Mouse (Mus musculus) liver, adult 2 months (tissue): Measurements from ENCODE around the gene Smcr8. TPM values are rescaled to one million over a fixed set of nuclear protein-coding genes. Genes with fewer than 3 reads are reported as not detected.
"Not testable (repeated sequence)": the region's sequence is repeated elsewhere in the genome, so short reads cannot be mapped to it uniquely, and the experiment has no call there.

Source experiments
- DNase-seq: peaks from one replicate; pipeline ENCODE4 v3.0.0-alpha.2; 2011; ENCODE audit warnings: low read depth, low spot score; ENCODE audit errors: extremely low read depth
- H3K27ac ChIP-seq: fragments of 200-500 bp; replicated peaks from 2 replicates; pipeline ENCODE4 v1.5.1; 2012; ENCODE audit warnings: low read depth, mild to moderate bottlenecking, control low read depth, inconsistent platforms, low read length; ENCODE audit not compliant: insufficient read depth
- H3K27me3 ChIP-seq: fragments of 200-500 bp; 2 replicates; pipeline ENCODE4 v1.6.1; 2012; ENCODE audit warnings: mild to moderate bottlenecking, moderate library complexity, low read length, inconsistent platforms; ENCODE audit not compliant: control insufficient read depth, insufficient read depth
- H3K36me3 ChIP-seq: fragments of 200-500 bp; 2 replicates; pipeline ENCODE4 v1.6.1; 2012; ENCODE audit warnings: low read length, inconsistent platforms; ENCODE audit not compliant: control insufficient read depth, insufficient read depth
- H3K4me1 ChIP-seq: fragments of 200-500 bp; 2 replicates; pipeline ENCODE4 v1.6.1; 2011; ENCODE audit warnings: low read length; ENCODE audit not compliant: control insufficient read depth, insufficient read depth
- H3K4me3 ChIP-seq: fragments of 200-500 bp; 2 replicates; pipeline ENCODE4 v1.5.1; 2011; ENCODE audit warnings: low read depth, mild to moderate bottlenecking, control low read depth, low read length, moderate library complexity; ENCODE audit not compliant: insufficient read depth
- H3K79me2 ChIP-seq: fragments of 200-500 bp; 2 replicates; pipeline ENCODE4 v1.6.1; 2012; ENCODE audit warnings: inconsistent platforms, mild to moderate bottlenecking, low read length, moderate library complexity; ENCODE audit not compliant: control insufficient read depth, insufficient read depth
- H3K9ac ChIP-seq: fragments of 200-500 bp; 2 replicates; pipeline ENCODE4 v1.6.1; 2012; ENCODE audit warnings: low read depth, mild to moderate bottlenecking, control low read depth, inconsistent platforms, low read length
- CTCF ChIP-seq: fragments of 200-500 bp; IDR thresholded peaks from 2 replicates; pipeline ENCODE4 v1.5.1; 2011; ENCODE audit warnings: low read depth, low read length, control low read depth
- POLR2A ChIP-seq: fragments of 200-500 bp; IDR thresholded peaks from 2 replicates; pipeline ENCODE4 v1.6.1; 2011; ENCODE audit warnings: low read length, control low read depth; ENCODE audit not compliant: insufficient read depth; ENCODE audit errors: extremely low read depth
- WGBS: fragments of 180-500 bp; shearing (Covaris S2); methylation state at CpG from one replicate; pipeline ENCODE4 v1.1.7; 2018; 5-methylcytosine and 5-hydroxymethylcytosine counted together
- polyA plus RNA-seq: library from polyadenylated mRNA; depleted of rRNA; stranded (reverse); fragments of >200 nt; gene quantifications from 2 replicates; pipeline ENCODE4 v1.2.3, GENCODE M21; 2012
- total RNA-seq: library from RNA; depleted of rRNA; stranded (reverse); fragments of >200 nt; gene quantifications from 2 replicates; pipeline ENCODE4 v1.2.3, GENCODE M21; 2014

Gene Smcr8
- total and polyA plus RNA-seq, 2 experiments = 7.7 to 9.3 TPM

GRCm38 (mm10) chr11:60808286-60809070, 31.2 kb downstream of the Smcr8 start:
- Histone ChIP-seq H3K79me2 (peaks cover 37% of the 10 kb centered on the region; the same call in 1 of the 2 replicates), H3K9ac (peak overlapping the region; percentile 82), H3K4me1 (peaks cover 25% of the 10 kb centered on the region), H3K27ac (peak overlapping the region; percentile 94), H3K36me3 (peaks cover 25% of the 10 kb centered on the region), H3K4me3 (peak overlapping the region; percentile 50), H3K27me3 (no peaks in the 10 kb centered on the region)
- no peak for TF ChIP-seq CTCF
- TF ChIP-seq POLR2A = 0 out of 2 replicates have a peak, but pooled peaks have one; percentile 15
- DNase-seq = peak; percentile 98
- WGBS = 23% methylated on average over 4 of the region's 4 CpGs

GRCm38 (mm10) chr11:60809546-60809945, 32.2 kb downstream of the Smcr8 start:
- Histone ChIP-seq H3K36me3 (peaks cover 14% of the 10 kb centered on the region), H3K27me3 (no peaks in the 10 kb centered on the region), H3K4me3 (peak overlapping the region; percentile 70), H3K27ac (peak overlapping the region; percentile 94), H3K79me2 (peaks cover 33% of the 10 kb centered on the region; the same call in 1 of the 2 replicates), H3K4me1 (peaks cover 22% of the 10 kb centered on the region), H3K9ac (peak overlapping the region; percentile 85)
- TF ChIP-seq CTCF = no peak
- TF ChIP-seq POLR2A = no peak
- DNase-seq = peak; percentile 65
- 16% methylated on average over 1 of the region's 1 CpGs for WGBS

GRCm38 (mm10) chr11:60810046-60810965, 33.0 kb downstream of the Smcr8 start:
- H3K4me1 ChIP-seq = peaks cover 22% of the 10 kb centered on the region
- TF ChIP-seq CTCF (no peak), POLR2A (no peak)
- H3K4me3 ChIP-seq = peak overlapping the region; percentile 70
- H3K27me3 ChIP-seq = no peaks in the 10 kb centered on the region
- peak overlapping the region; percentile 94 for H3K27ac ChIP-seq
- H3K36me3 ChIP-seq = peaks cover 10% of the 10 kb centered on the region
- H3K9ac ChIP-seq = peak overlapping the region; percentile 85
- H3K79me2 ChIP-seq = peaks cover 31% of the 10 kb centered on the region; the same call in 1 of the 2 replicates
- WGBS = 11% methylated on average over 14 of the region's 14 CpGs
- peak; percentile 87 for DNase-seq

DNA sequence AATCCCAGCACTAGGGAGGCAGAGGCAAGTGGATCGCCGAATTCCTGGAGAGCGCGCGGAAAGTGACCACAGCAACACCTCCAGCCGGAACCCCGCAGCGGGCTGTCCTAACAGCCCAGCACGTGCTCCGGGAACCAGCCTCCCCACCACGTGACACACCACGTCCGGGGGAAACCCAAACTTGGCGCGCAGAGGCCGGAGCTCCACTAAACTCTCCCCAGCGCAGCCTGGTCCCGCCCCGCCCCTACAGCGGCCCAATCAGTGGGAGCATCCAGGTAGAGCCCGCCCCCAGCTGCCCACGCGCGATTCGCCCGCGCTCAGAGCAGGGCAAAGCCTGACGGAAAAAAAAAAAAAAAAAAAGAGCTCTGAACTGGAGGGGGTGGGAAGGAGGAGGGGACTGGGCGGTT, 33.7 kb downstream of the Smcr8 start:
- Histone ChIP-seq H3K27ac (peak overlapping the region; percentile 94), H3K4me1 (peaks cover 19% of the 10 kb centered on the region), H3K9ac (peak overlapping the region; percentile 85), H3K36me3 (peaks cover 5% of the 10 kb centered on the region), H3K27me3 (no peaks in the 10 kb centered on the region), H3K79me2 (peaks cover 26% of the 10 kb centered on the region; the same call in 1 of the 2 replicates), H3K4me3 (peak overlapping the region; percentile 70)
- TF ChIP-seq CTCF (no peak), POLR2A (peak; percentile 84)
- DNase-seq = peak; percentile 94
- WGBS = under 1% methylated on average over 29 of the region's 29 CpGs

DNA sequence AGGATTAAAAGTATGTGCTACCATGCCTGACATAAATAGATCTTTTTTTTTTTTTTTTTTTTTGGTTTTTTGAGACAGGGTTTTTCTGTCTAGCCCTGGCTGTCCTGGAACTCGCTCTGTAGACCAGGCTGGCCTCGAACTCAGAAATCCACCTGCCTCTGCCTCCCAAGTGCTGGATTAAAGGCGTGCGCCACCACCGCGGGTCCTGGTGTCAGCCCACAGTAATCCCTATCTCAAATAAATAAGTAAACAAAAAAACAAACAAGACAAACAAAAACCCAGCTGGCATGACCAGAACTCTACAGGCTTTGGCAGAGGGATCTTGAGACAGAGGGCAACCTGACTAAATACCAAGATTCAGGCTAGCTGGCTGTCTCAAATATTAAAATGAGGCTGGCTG, 34.3 kb downstream of the Smcr8 start, which contains the start of gene Shmt1:
Shmt1 (minus strand) TSS at position 101 of the 400 bp plus-strand sequence.
- peaks cover 21% of the 10 kb centered on the region; the same call in 1 of the 2 replicates for H3K79me2 ChIP-seq
- peaks cover 17% of the 10 kb centered on the region for H3K4me1 ChIP-seq
- peak within 1 kb of the TSS; percentile 85 for H3K9ac ChIP-seq
- not testable (repeated sequence) for H3K36me3 ChIP-seq, DNase-seq, H3K27me3 ChIP-seq
- 19% methylated on average over 6 of the region's 6 CpGs for WGBS
- peak within 1 kb of the TSS; percentile 70 for H3K4me3 ChIP-seq
- H3K27ac ChIP-seq = peak within 1 kb of the TSS; percentile 94
